In the genomic region with DNA sequence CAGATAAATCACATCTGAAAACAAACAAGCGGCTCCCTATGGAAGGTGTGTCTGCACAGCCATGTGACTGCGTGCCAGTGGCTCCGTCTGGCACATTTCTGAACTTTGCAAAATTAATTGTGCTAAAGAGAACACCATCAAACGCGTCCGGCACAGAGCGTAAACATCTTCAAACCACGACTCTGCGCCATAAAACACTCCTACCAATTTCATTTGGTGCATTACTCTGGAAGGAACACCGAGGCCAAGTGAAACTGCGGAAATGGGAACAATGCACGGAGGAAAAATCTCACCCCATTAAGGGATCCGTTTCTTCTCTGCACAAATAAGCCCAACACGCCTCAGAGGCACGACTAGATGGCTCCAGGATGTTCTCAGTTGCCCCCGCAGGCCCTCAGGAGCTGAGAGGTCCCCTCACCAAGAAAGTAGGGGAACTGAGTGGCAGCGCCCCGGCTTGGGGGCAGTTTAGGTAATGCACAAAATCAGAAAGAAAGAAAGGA, we compare ENCODE assay signal across 9 mouse cellular contexts. TPM values are rescaled to one million over a fixed set of nuclear protein-coding genes. Genes with fewer than 3 reads are reported as not detected.
DNase-seq lines count a peak whose midpoint lies in the region; ATAC-seq and TF ChIP-seq lines count a peak whose summit lies in the region.
"Had no signal": no experiment of that assay in that cellular context is flagged by ENCODE, and none has a peak within 500 bp of the region (broad histone marks: within the 10 kb centered on the region; RNA-seq: fewer than 3 reads in every experiment).

No protein-coding gene starts in this region.

- 0 out of 2 replicates have a peak, but pooled peaks cover 3% of the 10 kb centered on the region for H3K27me3 ChIP-seq in heart, embryonic 10.5 days (ENCODE audit: insufficient read depth, poor library complexity, severe bottlenecking)
- no peaks in the 10 kb centered on the region for H3K27me3 ChIP-seq in kidney, postnatal 0 days (ENCODE audit: insufficient read depth, low read length)
- peaks cover 4% of the 10 kb centered on the region; the same call in 1 of the 2 replicates for H3K27me3 ChIP-seq in midbrain, embryonic 11.5 days (ENCODE audit: control insufficient read depth, insufficient read depth, low read length)

- H3K4me1 ChIP-seq in bone marrow, adult 2 months (ENCODE audit: control insufficient read depth, insufficient read depth, low read length): no peaks in the 10 kb centered on the region
- H3K4me1 ChIP-seq in heart, embryonic 10.5 days: peaks cover 21% of the 10 kb centered on the region
- H3K4me1 ChIP-seq in kidney, postnatal 0 days (replicated peaks; ENCODE audit: insufficient read depth, low read length): peaks cover 13% of the 10 kb centered on the region
- peaks cover 5% of the 10 kb centered on the region; the same call in 1 of the 2 replicates for H3K4me1 ChIP-seq in midbrain, embryonic 11.5 days (ENCODE audit: control insufficient read depth, insufficient read depth, low read length)

- no peak for DNase-seq in frontal cortex, postnatal 10 days (ENCODE audit: low spot score in 2 of 2)
- no peak for DNase-seq in heart, embryonic 10.5 days (ENCODE audit: low spot score)
- DNase-seq in kidney, postnatal 0 days (ENCODE audit: low spot score): peak; percentile 47
- DNase-seq in midbrain, embryonic 11.5 days (ENCODE audit: low spot score, missing footprints): no peak
- no peak for DNase-seq in layer of hippocampus, adult 18-20 months (ENCODE audit: low spot score in 2 of 2)
- no peak for DNase-seq in right cerebral cortex, adult 18-20 months

- no peak for TF ChIP-seq CTCF in bone marrow, adult 2 months (IDR thresholded peaks at IDR 0.05; ENCODE audit: control insufficient read depth, insufficient read depth, low read length)
- no peak for TF ChIP-seq CTCF in kidney, postnatal 0 days (IDR thresholded peaks at IDR 0.05; ENCODE audit: low read depth)

- H3K4me3 ChIP-seq in bone marrow, adult 2 months (replicated peaks; ENCODE audit: control insufficient read depth, low read depth, low read length): peak overlapping the region; percentile 28
- peak overlapping the region; percentile 89 for H3K4me3 ChIP-seq in heart, embryonic 10.5 days
- peak overlapping the region; percentile 76 for H3K4me3 ChIP-seq in kidney, postnatal 0 days (replicated peaks; ENCODE audit: low read depth, low read length)
- H3K4me3 ChIP-seq in midbrain, embryonic 11.5 days (ENCODE audit: low read depth, low read length): peak overlapping the region; percentile 72

- H3K27ac ChIP-seq in bone marrow, adult 2 months (ENCODE audit: control insufficient read depth, insufficient read depth, low read depth, low read length, poor library complexity): peak overlapping the region; percentile 54; the same call in 1 of the 2 replicates
- peak overlapping the region; percentile 95 for H3K27ac ChIP-seq in heart, embryonic 10.5 days
- peak overlapping the region; percentile 91 for H3K27ac ChIP-seq in kidney, postnatal 0 days
- 0 out of 2 replicates have a peak overlapping the region, but pooled peaks have one; percentile 51 for H3K27ac ChIP-seq in midbrain, embryonic 11.5 days (ENCODE audit: low read depth, low read length)

- peak; percentile 25 for ATAC-seq in frontal cortex, adult (ENCODE audit: low TSS enrichment)
- ATAC-seq in kidney, postnatal 0 days (replicated peaks; ENCODE audit: low FRiP score, low read depth): no peak
- peak; percentile 45 for ATAC-seq in midbrain, embryonic 11.5 days (ENCODE audit: low FRiP score)

- WGBS in bone marrow, adult 2 months: 7% methylated on average over 18 of the region's 18 CpGs
- 2% methylated on average over 18 of the region's 18 CpGs for WGBS in heart, embryonic 10.5 days
- WGBS in kidney, postnatal 0 days: under 1% methylated on average over 18 of the region's 18 CpGs
- 2% methylated on average over 18 of the region's 18 CpGs for WGBS in midbrain, embryonic 11.5 days

- H3K9me3 ChIP-seq in heart, embryonic 10.5 days: no peaks in the 10 kb centered on the region
- no peaks in the 10 kb centered on the region for H3K9me3 ChIP-seq in kidney, postnatal 0 days (replicated peaks; ENCODE audit: low read length)
- no peaks in the 10 kb centered on the region for H3K9me3 ChIP-seq in midbrain, embryonic 11.5 days (ENCODE audit: control insufficient read depth, low read length)

- no peak for TF ChIP-seq POLR2A in bone marrow, adult 2 months (IDR thresholded peaks at IDR 0.05; ENCODE audit: borderline replicate concordance, control insufficient read depth, low read depth, low read length)

- H3K4me2 ChIP-seq in kidney, postnatal 0 days (ENCODE audit: low read length): peak overlapping the region; percentile 88
- peak overlapping the region; percentile 93 for H3K4me2 ChIP-seq in midbrain, embryonic 11.5 days

- H3K36me3 ChIP-seq in heart, embryonic 10.5 days: peaks cover 4% of the 10 kb centered on the region; the same call in 1 of the 2 replicates
- no peaks in the 10 kb centered on the region for H3K36me3 ChIP-seq in kidney, postnatal 0 days (ENCODE audit: insufficient read depth, low read length)
- H3K36me3 ChIP-seq in midbrain, embryonic 11.5 days (ENCODE audit: control insufficient read depth, insufficient read depth, low read length): no peaks in the 10 kb centered on the region
- H3K36me3 ChIP-seq: G1E had no signal

- H3K9ac ChIP-seq in kidney, postnatal 0 days (ENCODE audit: low read depth, low read length): peak overlapping the region; percentile 81
- H3K9ac ChIP-seq in midbrain, embryonic 11.5 days (ENCODE audit: low read length): peak overlapping the region; percentile 73

RNA-seq across cellular contexts. Expression of a gene that starts 38.3 kb away (rescaled TPM):
- polyA plus RNA-seq in bone marrow, adult 2 months (2011; ENCODE audit: insufficient read depth, insufficient read length, low replicate concordance, missing spikeins): 4.9 and 5.5 TPM in 2 replicates
- 14.6 and 20.5 TPM in 2 replicates for polyA plus RNA-seq in heart, embryonic 10.5 days (2016; fragmentation: Nextera tagmentation; extraction: Ambion mirVana)
- 20.6 and 21.2 TPM in 2 replicates for polyA plus RNA-seq in kidney, postnatal 0 days (2015; fragmentation: Nextera tagmentation; extraction: Ambion mirVana)
- polyA plus RNA-seq in midbrain, embryonic 11.5 days (2014; fragmentation: Nextera tagmentation; extraction: Ambion mirVana): 16.5 and 17.5 TPM in 2 replicates
- 10 to 100 TPM; 57.9 to 65.4 TPM for total RNA-seq in layer of hippocampus, adult 18-20 months (2021)
- polyA plus RNA-seq: G1E had no signal

Comparison
In these comparisons a context has a peak if more than half of its experiments do, and no peak if none do; other contexts are left out.
1. H3K4me3 ChIP-seq: peak in every context shown above with its lines; median percentile 89 in heart, embryonic 10.5 days; 76 in kidney, postnatal 0 days; 72 in midbrain, embryonic 11.5 days; 28 in bone marrow, adult 2 months.